Mouse (Mus musculus): ENCODE results near the gene Vps35l.
A peak's percentile ranks its signal among the peaks of the same experiment; 100 is the strongest.

The Vps35l gene

DNA sequence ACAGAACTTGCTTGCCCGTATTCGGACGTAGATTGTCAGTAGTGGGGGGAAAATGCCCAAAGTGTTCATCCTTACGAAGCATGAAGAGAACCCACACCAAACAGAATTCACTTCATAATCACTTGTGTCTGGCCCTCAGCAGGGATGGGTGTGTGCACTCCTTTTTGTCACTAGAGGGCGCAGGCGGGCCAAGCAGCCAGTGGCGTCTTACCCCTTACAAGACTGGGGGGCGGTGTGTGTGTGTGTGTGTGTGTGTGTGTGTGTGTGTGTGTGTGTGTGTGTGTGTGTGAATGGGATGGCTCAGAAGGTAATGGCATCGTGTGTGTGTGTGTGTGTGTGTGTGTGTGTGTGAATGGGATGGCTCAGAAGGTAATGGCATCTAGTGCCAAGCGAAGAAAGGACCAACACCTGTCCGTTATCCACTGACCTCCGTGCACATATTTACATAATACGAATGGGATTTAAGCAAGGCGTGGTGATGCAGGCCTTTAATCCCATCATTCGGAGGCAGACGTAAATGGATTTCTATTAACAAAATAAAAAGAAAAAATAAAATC, at the start of gene Vps35l:
Gene Vps35l (plus strand): TSS at position 252 of the 557 bp plus-strand sequence.
- no peak for DNase-seq (ENCODE audit: extremely low read depth, low read depth, low spot score)

- DNase-seq (ENCODE audit: extremely low read depth, low read depth, low spot score): no peak
Observed at GRCm38 (mm10) chr7:118691287-118691686, 48.7 kb upstream of the Vps35l start.

- DNase-seq (ENCODE audit: extremely low read depth, low read depth, low spot score): no peak
Observed at GRCm38 (mm10) chr7:118696146-118696545, 43.9 kb upstream of the Vps35l start.

- no peak for DNase-seq (ENCODE audit: extremely low read depth, low read depth, low spot score)
Observed at GRCm38 (mm10) chr7:118697168-118697567, 42.9 kb upstream of the Vps35l start.

DNA sequence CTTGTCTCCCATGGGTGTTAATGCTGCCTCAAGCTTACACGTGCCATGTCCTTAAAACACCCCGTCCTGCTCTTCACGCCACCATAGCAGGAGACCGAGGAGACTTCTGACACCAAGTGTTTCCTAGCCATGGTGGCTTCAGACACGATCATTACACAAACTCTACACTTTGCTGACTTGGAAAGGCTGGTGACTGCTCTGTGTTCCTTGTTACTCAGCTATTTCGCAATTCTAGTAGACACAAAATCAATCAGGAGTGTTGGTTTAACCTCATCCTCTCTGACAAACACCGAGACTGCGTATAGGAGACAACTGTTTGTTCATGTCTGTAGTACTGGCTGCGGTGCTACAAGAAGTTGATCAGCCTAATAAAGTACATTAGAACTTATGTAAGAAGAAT, 41.1 kb upstream of the Vps35l start:
- no peak for DNase-seq (ENCODE audit: extremely low read depth, low read depth, low spot score)

- DNase-seq (ENCODE audit: extremely low read depth, low read depth, low spot score): no peak
Observed at GRCm38 (mm10) chr7:118703144-118703561, 36.9 kb upstream of the Vps35l start.

DNA sequence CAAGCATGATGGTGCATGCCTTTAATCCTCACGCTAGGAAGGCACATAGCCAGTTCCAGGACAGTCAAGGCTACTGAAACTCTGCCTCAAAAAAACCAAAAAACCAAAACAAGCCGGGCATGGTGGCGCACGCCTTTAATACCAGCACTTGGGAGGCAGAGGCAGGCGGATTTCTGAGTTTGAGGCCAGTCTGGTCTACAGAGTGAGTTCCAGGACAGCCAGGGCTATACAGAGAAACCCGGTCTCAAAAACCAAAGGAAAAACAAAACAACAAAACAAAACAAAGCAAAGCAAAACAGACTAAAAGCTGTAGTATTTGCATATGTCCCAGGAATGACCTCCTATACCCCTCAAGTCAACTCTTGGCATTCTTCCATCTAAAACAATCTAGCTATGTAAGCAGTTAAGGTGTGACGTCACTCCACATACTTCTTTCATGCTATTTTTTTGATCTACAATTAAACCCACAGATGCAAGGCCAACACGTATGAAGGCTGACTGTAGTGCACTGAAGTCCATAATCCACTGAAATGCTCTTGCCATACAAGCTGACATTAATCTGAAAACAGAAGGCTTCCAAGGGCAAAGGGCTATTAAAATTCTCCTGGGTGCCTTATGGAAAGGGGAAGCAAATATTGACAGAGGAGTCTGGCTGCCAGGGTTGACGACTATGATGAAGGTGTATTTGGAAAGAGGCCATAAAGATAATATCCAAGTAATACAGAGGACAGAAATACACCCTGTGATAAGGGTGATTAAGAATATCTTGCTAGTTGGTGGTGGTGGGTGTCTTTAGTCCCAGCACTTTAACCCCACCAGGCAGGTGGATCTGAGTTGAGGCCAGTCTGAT, 35.8 kb upstream of the Vps35l start:
- no peak for DNase-seq (ENCODE audit: extremely low read depth, low read depth, low spot score)

GRCm38 (mm10) chr7:118705101-118705961, 34.7 kb upstream of the Vps35l start, which contains the start of gene Gde1:
TSS of gene Gde1 (minus strand) at chr7:118705778.
- no peak for DNase-seq (ENCODE audit: extremely low read depth, low read depth, low spot score)

DNA sequence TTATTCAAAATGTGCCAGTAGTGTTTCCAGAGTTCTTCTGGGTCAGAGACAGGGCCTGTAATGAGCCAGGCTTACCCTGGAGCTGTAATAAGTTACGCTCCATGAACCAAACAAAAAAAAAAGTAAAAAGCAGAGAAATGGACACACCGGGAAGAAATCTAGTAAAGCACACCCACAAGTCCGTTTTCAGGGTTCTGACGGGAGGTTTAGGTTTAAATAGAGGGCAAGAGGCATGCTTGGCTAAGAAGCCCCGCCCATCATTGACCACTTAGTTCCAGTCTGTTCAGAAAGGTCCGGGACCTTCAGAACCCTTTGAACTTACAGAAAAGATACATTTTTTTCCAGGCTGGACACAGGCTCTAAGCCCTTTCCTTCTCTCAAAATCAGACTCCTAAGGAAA, 34.0 kb upstream of the Vps35l start:
- DNase-seq (ENCODE audit: extremely low read depth, low read depth, low spot score): no peak

- no peak for DNase-seq (ENCODE audit: extremely low read depth, low read depth, low spot score)
Observed at GRCm38 (mm10) chr7:118706488-118706887, 33.5 kb upstream of the Vps35l start.

GRCm38 (mm10) chr7:118707216-118707615, 32.8 kb upstream of the Vps35l start:
- no peak for DNase-seq (ENCODE audit: extremely low read depth, low read depth, low spot score)

- DNase-seq (ENCODE audit: extremely low read depth, low read depth, low spot score): no peak
Observed at GRCm38 (mm10) chr7:118708002-118708401, 32.0 kb upstream of the Vps35l start.

DNA sequence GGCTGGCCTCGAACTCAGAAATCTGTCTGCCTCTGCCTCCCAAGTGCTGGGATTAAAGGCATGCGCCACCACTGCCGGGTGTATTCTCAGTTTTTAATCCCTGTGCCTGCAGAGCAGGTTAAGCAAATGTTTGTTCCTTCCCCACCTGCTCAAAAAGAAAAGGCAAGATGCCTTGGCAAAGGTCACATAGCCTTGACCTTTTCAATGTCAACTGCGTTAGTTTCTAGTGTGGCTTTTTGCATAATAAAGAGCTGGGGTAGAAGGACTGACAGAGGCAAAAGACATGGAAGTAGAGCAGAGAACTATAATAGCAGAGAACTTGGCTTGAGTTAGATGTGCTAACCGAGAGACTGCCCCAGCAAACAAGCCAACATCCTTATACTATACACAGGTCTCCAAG, 29.2 kb upstream of the Vps35l start:
- DNase-seq (ENCODE audit: extremely low read depth, low read depth, low spot score): no peak

DNA sequence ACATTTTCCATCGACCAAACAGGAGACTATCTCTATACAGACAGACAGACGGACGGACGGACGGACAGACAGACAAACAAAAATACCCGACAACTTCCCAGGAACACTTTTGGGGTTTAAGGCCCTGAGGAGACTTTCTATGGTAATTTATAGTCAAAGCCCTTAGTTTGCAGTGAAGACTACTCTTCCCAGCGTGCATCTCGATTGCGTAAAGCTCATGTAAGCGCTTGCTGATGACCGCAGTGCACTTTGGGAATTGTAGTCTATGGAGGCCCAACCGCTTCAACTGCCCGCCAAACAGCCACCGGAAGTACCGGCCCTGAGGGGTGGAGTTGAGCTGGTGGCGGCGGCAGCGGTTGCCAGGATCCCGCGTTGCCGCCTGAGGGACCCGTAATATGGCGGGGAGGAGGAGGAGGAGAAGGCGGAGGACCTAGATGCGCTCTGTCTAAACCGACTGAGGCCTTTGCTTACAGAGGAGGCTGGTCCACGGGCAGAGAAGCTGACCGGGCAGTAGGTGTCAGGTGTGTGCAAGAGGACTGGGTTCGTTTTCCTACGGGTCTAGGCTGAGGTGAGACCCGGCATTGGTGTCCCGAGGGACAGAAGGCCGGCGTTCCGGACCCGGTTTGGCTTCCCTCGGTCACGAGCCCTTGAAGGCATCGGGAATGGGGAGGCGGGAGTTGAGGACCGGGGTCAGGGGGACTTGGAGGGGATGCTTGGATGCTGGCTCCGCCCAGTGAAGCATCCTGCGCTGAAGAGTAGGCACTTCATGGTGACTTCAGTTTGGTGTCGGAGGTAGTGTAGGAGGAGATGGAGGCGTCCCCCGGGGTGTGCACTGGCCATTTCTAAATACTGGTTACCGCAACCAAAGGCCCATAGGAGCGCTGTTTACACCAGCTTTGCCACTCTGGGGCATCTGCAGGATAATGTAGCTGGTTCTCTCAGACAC, 27.5 kb upstream of the Vps35l start, which contains the start of gene Ccp110:
Gene Ccp110 (plus strand): TSS at position 325 of the 946 bp plus-strand sequence.
- DNase-seq (ENCODE audit: extremely low read depth, low read depth, low spot score): no peak

GRCm38 (mm10) chr7:118714873-118715272, 25.2 kb upstream of the Vps35l start:
- DNase-seq (ENCODE audit: extremely low read depth, low read depth, low spot score): peak; percentile 84

DNA sequence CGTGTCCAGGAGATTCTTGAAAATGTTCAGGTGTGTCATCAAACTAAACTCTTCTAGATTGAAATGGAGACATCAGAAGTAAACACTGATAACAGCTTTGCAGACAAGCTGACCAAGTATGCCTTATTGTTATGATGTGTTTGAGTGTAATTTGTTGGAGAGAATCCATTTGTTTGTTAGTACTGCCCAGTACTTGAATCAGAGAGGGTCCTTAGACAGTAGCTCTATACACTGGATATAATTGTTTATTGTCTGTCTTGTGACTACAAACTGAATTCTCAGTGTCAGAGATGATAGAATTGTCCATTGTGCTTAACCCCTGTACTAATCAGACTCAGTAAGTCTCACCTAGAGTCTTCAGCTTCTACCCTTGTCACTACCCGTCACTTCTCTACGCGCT, 22.0 kb upstream of the Vps35l start:
- no peak for DNase-seq (ENCODE audit: extremely low read depth, low read depth, low spot score)

DNA sequence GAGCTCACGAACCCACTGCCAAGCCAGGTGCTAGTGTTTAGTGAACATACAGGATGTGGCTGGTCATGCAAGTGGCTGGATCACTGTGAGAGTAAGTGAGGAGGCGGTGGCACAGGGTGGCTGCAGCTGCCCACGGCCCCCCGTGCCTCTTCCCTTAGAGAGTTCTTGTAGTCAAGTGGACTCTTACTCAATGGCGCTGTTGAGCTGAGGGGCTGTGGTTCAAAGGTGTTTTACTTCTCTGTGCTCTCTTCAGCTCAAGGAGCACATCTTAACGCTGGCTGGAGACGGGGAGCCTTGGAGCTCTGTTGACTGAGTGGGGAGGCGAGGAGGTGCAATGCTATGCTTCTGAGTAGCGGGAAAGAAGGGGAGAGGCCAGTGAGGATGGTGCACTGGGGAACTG, 16.1 kb upstream of the Vps35l start:
- no peak for DNase-seq (ENCODE audit: extremely low read depth, low read depth, low spot score)

- DNase-seq (ENCODE audit: extremely low read depth, low read depth, low spot score): no peak
Observed at GRCm38 (mm10) chr7:118725459-118725858, 14.6 kb upstream of the Vps35l start.

- DNase-seq (ENCODE audit: extremely low read depth, low read depth, low spot score): no peak
Observed at GRCm38 (mm10) chr7:118728846-118729587, 11.0 kb upstream of the Vps35l start.

DNA sequence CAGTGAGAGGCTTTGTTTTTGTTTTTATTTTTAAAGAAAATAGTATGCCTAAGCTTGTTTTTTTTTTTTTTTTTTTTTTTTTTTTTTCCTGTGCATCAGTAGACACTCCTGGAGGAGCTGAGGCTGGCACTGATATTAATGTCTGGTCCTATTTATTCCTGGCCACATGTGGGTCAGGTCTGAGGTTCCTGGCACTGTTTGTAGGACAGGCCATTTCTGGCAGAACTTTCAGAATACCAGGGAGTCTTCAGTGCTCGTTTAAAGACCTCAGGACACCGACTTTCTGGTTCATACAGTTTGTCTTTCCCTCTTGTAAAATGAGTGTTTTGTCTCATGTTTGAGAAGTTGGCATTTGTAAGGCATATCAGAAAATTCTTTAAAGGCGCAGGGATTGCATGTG, 8.2 kb upstream of the Vps35l start:
- DNase-seq (ENCODE audit: extremely low read depth, low read depth, low spot score): no peak
